Mouse (Mus musculus): ENCODE measurements at regions not wholly inside any gene's neighbourhood (a gene's known extent, or its start where the extent isn't known, plus 50 kb on each side); places are given as distances from the start of the nearest gene placed in this dataset.
"Not testable (repeated sequence)": the region's sequence is repeated elsewhere in the genome, so short reads cannot be mapped to it uniquely, and the experiment has no call there.

GRCm38 (mm10) chr14:73445508-73446256, 60.6 kb upstream of the Itm2b start:
- DNase-seq (ENCODE audit: low spot score) (no peak), ATAC-seq (ENCODE audit: low FRiP score, low read depth) (no peak)
- Histone ChIP-seq H3K9ac (ENCODE audit: low read depth, low read length, severe bottlenecking) (no peak overlapping the region), H3K4me3 (replicated peaks; ENCODE audit: low read length) (no peak overlapping the region), H3K4me2 (replicated peaks; ENCODE audit: low read depth, low read length, severe bottlenecking) (no peak overlapping the region), H3K27me3 (ENCODE audit: control insufficient read depth, insufficient read depth, low read length) (no peaks in the 10 kb centered on the region), H3K36me3 (ENCODE audit: control insufficient read depth, insufficient read depth, low read length) (no peaks in the 10 kb centered on the region), H3K27ac (replicated peaks; ENCODE audit: low read depth, low read length) (no peak overlapping the region), H3K4me1 (ENCODE audit: control insufficient read depth, insufficient read depth, low read length) (no peaks in the 10 kb centered on the region), H3K9me3 (ENCODE audit: control insufficient read depth, low read length) (no peaks in the 10 kb centered on the region)
- TF ChIP-seq POLR2A (IDR thresholded peaks at IDR 0.05; ENCODE audit: borderline replicate concordance, extremely low read depth, insufficient read depth, insufficient read length): no peak
- WGBS: 45% methylated on average over 6 of the region's 6 CpGs

DNA sequence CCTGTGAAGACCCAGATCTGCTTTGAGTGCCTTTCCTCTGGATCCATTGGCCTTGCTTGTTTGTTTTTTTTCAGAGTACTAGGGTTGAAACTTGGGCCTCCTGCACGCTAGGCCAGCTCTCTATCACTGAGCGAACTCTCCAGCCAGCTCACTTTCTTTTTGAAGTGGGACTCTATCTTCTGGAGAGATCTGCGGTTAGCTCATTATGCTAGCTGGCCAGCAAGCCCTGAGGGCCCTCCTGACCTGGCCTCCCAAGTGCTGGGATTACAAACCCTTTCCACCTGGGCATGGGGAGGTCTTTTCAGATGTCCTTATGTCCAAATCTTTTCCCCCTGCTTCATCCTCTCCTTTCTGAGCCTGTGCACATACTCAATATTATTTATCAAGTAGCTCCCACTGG, 59.6 kb upstream of the Itm2b start:
- TF ChIP-seq POLR2A (IDR thresholded peaks at IDR 0.05; ENCODE audit: borderline replicate concordance, extremely low read depth, insufficient read depth, insufficient read length): no peak
- H3K27ac ChIP-seq (replicated peaks; ENCODE audit: low read depth, low read length): no peak overlapping the region
- no peaks in the 10 kb centered on the region for H3K36me3 ChIP-seq (ENCODE audit: control insufficient read depth, insufficient read depth, low read length)
- no peaks in the 10 kb centered on the region for H3K27me3 ChIP-seq (ENCODE audit: control insufficient read depth, insufficient read depth, low read length)
- H3K4me1 ChIP-seq (ENCODE audit: control insufficient read depth, insufficient read depth, low read length): no peaks in the 10 kb centered on the region
- no peak for DNase-seq (ENCODE audit: low spot score)
- no peak overlapping the region for H3K9ac ChIP-seq (ENCODE audit: low read depth, low read length, severe bottlenecking)
- 50% methylated on average over 3 of the region's 3 CpGs for WGBS
- no peak overlapping the region for H3K4me2 ChIP-seq (replicated peaks; ENCODE audit: low read depth, low read length, severe bottlenecking)
- H3K9me3 ChIP-seq (ENCODE audit: control insufficient read depth, low read length): no peaks in the 10 kb centered on the region
- H3K4me3 ChIP-seq (replicated peaks; ENCODE audit: low read length): no peak overlapping the region
- ATAC-seq (ENCODE audit: low FRiP score, low read depth): no peak

- no peak overlapping the region for H3K4me2 ChIP-seq (replicated peaks; ENCODE audit: low read depth, low read length, severe bottlenecking)
- no peak overlapping the region for H3K9ac ChIP-seq (ENCODE audit: low read depth, low read length, severe bottlenecking)
- 77% methylated on average over 7 of the region's 7 CpGs for WGBS
- no peak overlapping the region for H3K4me3 ChIP-seq (replicated peaks; ENCODE audit: low read length)
- H3K4me1 ChIP-seq (ENCODE audit: control insufficient read depth, insufficient read depth, low read length): no peaks in the 10 kb centered on the region
- peak; percentile 44; the same call in 1 of the 2 replicates for ATAC-seq (ENCODE audit: low FRiP score, low read depth)
- no peak overlapping the region for H3K27ac ChIP-seq (replicated peaks; ENCODE audit: low read depth, low read length)
- no peaks in the 10 kb centered on the region for H3K36me3 ChIP-seq (ENCODE audit: control insufficient read depth, insufficient read depth, low read length)
- H3K27me3 ChIP-seq (ENCODE audit: control insufficient read depth, insufficient read depth, low read length): no peaks in the 10 kb centered on the region
- no peaks in the 10 kb centered on the region for H3K9me3 ChIP-seq (ENCODE audit: control insufficient read depth, low read length)
- DNase-seq (ENCODE audit: low spot score): no peak
- TF ChIP-seq POLR2A (IDR thresholded peaks at IDR 0.05; ENCODE audit: borderline replicate concordance, extremely low read depth, insufficient read depth, insufficient read length): no peak
These were observed 57.0 kb upstream of the Itm2b start for GRCm38 (mm10) chr14:73441951-73442716.

GRCm38 (mm10) chr14:73441206-73441950, 56.3 kb upstream of the Itm2b start:
- not testable (repeated sequence) for H3K4me1 ChIP-seq (ENCODE audit: control insufficient read depth, insufficient read depth, low read length); ATAC-seq (ENCODE audit: low FRiP score, low read depth); H3K4me3 ChIP-seq (replicated peaks; ENCODE audit: low read length); H3K9ac ChIP-seq (ENCODE audit: low read depth, low read length, severe bottlenecking); DNase-seq (ENCODE audit: low spot score); H3K36me3 ChIP-seq (ENCODE audit: control insufficient read depth, insufficient read depth, low read length); H3K27me3 ChIP-seq (ENCODE audit: control insufficient read depth, insufficient read depth, low read length); H3K4me2 ChIP-seq (replicated peaks; ENCODE audit: low read depth, low read length, severe bottlenecking); H3K27ac ChIP-seq (replicated peaks; ENCODE audit: low read depth, low read length); H3K9me3 ChIP-seq (ENCODE audit: control insufficient read depth, low read length)
- WGBS: 89% methylated on average over 1 of the region's 1 CpGs

DNA sequence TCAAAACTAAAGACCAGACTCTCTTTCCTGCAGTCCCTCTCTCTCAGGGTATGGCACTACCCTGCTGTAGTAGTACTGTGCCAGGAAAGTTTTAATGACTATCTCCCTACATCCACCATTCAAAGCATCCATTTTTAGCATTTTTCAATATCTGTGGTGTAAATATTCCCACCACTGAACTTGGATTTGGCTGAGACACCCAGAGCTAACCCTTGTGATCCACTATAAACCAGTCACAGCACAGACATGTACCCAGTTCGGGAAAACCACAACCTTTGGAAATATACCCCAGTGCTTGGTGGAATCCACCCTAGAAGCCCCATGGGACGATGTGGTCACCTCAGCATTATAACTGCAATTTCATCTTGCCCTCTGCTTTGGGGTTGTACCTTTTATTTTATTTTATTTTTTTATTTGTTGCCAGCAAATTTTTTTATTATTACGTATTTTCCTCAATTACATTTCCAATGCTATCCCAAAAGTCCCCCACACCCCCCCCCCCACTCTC, 54.8 kb upstream of the Itm2b start:
- ATAC-seq (ENCODE audit: low FRiP score, low read depth) (no peak), DNase-seq (ENCODE audit: low spot score) (no peak)
- Histone ChIP-seq H3K9ac (ENCODE audit: low read depth, low read length, severe bottlenecking) (no peak overlapping the region), H3K27me3 (ENCODE audit: control insufficient read depth, insufficient read depth, low read length) (no peaks in the 10 kb centered on the region), H3K4me2 (replicated peaks; ENCODE audit: low read depth, low read length, severe bottlenecking) (no peak overlapping the region), H3K4me3 (replicated peaks; ENCODE audit: low read length) (no peak overlapping the region), H3K9me3 (ENCODE audit: control insufficient read depth, low read length) (no peaks in the 10 kb centered on the region), H3K27ac (replicated peaks; ENCODE audit: low read depth, low read length) (no peak overlapping the region), H3K4me1 (ENCODE audit: control insufficient read depth, insufficient read depth, low read length) (no peaks in the 10 kb centered on the region), H3K36me3 (ENCODE audit: control insufficient read depth, insufficient read depth, low read length) (no peaks in the 10 kb centered on the region)
- 83% methylated on average over 3 of the region's 3 CpGs for WGBS
- TF ChIP-seq POLR2A (IDR thresholded peaks at IDR 0.05; ENCODE audit: borderline replicate concordance, extremely low read depth, insufficient read depth, insufficient read length): no peak
